Mouse (Mus musculus) forebrain, embryonic 13.5 days (tissue): Measurements from ENCODE around the gene Naa11. TPM values are rescaled to one million over a fixed set of nuclear protein-coding genes. Genes with fewer than 3 reads are reported as not detected.

Experiments
- ATAC-seq: fragments of 200-750 bp; cut with Nextera tagmentation; 2 replicates; pipeline ENCODE4 v1.8.0; 2017
- H3K27ac ChIP-seq: fragments of 300-500 bp; sonication (generic); 2 replicates; pipeline ENCODE4 v1.5.1; 2015; ENCODE audit warnings: inconsistent platforms, mild to moderate bottlenecking, moderate library complexity
- H3K27me3 ChIP-seq: fragments of 300-500 bp; sonication (generic); 2 replicates; pipeline ENCODE4 v1.6.1; 2015; ENCODE audit warnings: mild to moderate bottlenecking, inconsistent platforms
- H3K36me3 ChIP-seq: fragments of 300-500 bp; sonication (generic); 2 replicates; pipeline ENCODE4 v1.6.1; 2015; ENCODE audit warnings: mild to moderate bottlenecking, inconsistent platforms; ENCODE audit not compliant: poor library complexity, severe bottlenecking
- H3K4me1 ChIP-seq: fragments of 300-500 bp; sonication (generic); 2 replicates; pipeline ENCODE4 v1.6.1; 2015; ENCODE audit warnings: inconsistent platforms
- H3K4me2 ChIP-seq: fragments of 300-500 bp; sonication (generic); 2 replicates; pipeline ENCODE4 v1.6.1; 2015; ENCODE audit warnings: inconsistent platforms, mild to moderate bottlenecking, moderate library complexity
- H3K4me3 ChIP-seq: fragments of 300-500 bp; sonication (generic); 2 replicates; pipeline ENCODE4 v1.5.1; 2015; ENCODE audit warnings: mild to moderate bottlenecking, inconsistent platforms
- H3K9ac ChIP-seq: fragments of 300-500 bp; sonication (generic); 2 replicates; pipeline ENCODE4 v1.6.1; 2015; ENCODE audit warnings: mild to moderate bottlenecking, inconsistent platforms
- H3K9me3 ChIP-seq: fragments of 300-500 bp; sonication (generic); replicated peaks from 2 replicates; pipeline ENCODE4 v1.6.1; 2016; ENCODE audit warnings: inconsistent platforms
- WGBS: fragments of 180-500 bp; shearing (Covaris S2); methylation state at CpG from one replicate; pipeline ENCODE4 v1.1.7; 2015; 5-methylcytosine and 5-hydroxymethylcytosine counted together
- polyA plus RNA-seq: library from polyadenylated mRNA; unstranded; fragments of >200 nt; fragmentation: Nextera tagmentation; extraction: Ambion mirVana; gene quantifications from 2 replicates; pipeline ENCODE4 v1.2.1, GENCODE M21; 2015

Naa11 gene
- polyA plus RNA-seq, 1 experiment from 2014 or later: 0.06 TPM

GRCm38 (mm10) chr5:97334794-97335193 lies 57.4 kb downstream of the Naa11 start:
- H3K27ac ChIP-seq: no peak overlapping the region
- no peak overlapping the region for H3K4me3 ChIP-seq
- 73% methylated on average over 3 of the region's 3 CpGs for WGBS
- no peak overlapping the region for H3K4me2 ChIP-seq
- H3K4me1 ChIP-seq: peaks cover 8% of the 10 kb centered on the region; the same call in 1 of the 2 replicates
- no peaks in the 10 kb centered on the region for H3K36me3 ChIP-seq
- no peak for ATAC-seq
- H3K27me3 ChIP-seq: no peaks in the 10 kb centered on the region
- H3K9me3 ChIP-seq: no peaks in the 10 kb centered on the region
- no peak overlapping the region for H3K9ac ChIP-seq

Other genes starting within 250 kb of the Naa11 start
- gene Gk2, start 64.6 kb upstream of the Naa11 start, polyA plus RNA-seq: not detected in 2 replicates